Mouse (Mus musculus) frontal cortex, postnatal 10 days (tissue): Measurements from ENCODE around the gene Bhmt2.

Source experiments
- DNase-seq, 2 experiments: peaks; one replicate each; pipeline ENCODE4 v3.0.0; 2022; ENCODE audit warnings: low spot score in 2 of 2, mixed read lengths in 1 of 2

Bhmt2 gene

DNA sequence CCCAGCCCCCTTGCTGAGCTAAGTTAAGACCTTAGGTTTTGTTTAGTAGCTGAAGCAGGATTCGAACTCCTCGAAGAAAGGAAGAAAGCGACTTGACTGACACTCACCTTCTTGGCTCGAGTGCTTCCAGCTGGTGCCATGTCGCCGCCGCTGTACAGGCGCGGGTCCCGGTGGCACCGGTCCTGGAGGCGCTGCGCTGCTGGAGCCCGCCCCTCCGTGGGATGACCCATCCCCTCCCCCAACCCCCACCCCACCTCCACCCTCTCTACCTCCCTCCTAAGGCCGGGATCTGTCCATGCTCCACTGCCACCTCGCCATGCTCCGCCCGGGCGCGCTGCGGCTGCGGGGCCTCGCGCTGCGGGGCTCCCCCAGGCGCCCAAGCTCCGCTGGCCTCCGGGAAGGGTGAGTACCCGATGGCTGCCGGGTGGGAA lies at the start of gene Bhmt2, which contains the start of gene Dmgdh:
TSS of gene Bhmt2 (minus strand) at position 172 of the 431 bp plus-strand sequence.
TSS of gene Dmgdh (plus strand) at position 303 of the 431 bp plus-strand sequence.
- DNase-seq = no peak

DNA sequence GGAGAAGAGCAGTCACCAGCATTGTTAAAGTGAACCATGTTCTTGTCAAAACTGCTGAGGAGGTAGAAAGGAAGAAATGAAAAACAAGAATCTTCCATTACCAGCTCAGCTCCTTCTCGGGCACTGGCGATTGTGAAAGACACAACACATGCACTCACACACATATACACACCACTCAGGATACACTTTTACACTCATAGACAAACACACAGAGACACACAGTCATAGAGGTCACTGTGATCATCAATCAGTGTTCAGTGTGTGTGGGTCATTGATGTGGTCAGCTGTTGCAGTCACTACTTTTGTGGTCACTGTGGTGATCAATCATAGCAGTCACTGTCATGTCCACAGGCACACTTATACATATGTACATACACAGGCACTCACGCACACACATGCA lies 49.4 kb upstream of the Bhmt2 start:
- DNase-seq = no peak

DNA sequence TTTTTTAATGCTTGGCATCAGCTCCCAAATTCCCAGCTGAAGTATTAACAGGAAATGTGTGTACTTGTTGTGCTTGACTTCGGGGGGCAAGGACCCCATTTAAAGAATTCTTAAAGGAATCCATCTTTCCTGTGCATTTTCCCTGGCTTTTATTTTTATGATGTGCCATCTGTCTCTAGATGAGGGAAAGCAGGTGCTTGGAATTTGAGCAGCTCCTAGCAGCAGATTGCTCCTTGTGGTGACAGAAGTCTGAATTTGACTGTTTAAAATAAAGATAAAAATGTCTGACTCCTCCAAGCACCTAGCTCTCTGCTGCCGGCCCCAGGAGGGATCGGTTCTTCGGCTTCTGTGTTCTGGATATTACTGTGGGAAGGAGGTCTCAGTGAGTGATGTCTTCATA lies 47.8 kb upstream of the Bhmt2 start:
- no peak for DNase-seq

DNA sequence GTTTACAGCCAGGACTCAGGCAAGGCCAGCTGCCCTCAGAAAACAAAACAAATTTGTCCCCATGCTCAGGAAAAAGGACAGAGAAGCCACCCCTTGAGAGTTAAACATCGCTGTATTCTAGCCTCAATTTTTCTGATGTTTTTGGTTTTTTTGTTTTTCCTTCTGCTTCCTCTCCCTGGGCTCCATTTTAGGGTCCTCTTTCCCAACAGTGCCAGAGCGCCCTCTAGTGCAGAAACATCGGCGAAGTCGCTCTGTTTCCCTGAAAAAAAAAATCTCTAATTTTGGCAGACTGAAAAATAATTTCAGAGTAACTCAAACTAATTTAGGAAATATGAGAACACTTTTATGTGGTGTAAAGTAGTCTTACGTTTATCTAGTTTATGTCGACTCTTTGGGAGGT lies 44.8 kb upstream of the Bhmt2 start:
- peak in 1 of 2 experiments; percentile 57 for DNase-seq

DNA sequence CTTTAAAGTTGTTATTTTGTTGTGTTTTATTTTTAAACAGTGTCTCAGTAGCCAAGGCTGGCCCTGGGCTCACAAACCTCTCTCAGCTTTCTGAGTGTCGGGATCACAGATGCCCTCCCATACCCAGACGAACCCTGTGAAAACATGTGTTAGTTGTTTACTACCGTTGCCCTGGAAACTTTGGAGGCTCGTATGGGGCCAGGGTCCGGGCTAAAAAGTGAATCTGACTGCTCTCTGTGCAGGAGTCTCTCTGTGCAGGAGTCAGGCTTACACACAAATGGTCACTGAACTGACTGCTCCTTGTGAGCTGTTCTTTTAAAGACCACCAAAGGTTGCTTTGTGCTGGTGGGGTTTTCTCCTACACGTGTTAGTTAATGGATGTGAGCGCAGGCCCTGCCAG lies 43.0 kb upstream of the Bhmt2 start:
- no peak for DNase-seq

DNA sequence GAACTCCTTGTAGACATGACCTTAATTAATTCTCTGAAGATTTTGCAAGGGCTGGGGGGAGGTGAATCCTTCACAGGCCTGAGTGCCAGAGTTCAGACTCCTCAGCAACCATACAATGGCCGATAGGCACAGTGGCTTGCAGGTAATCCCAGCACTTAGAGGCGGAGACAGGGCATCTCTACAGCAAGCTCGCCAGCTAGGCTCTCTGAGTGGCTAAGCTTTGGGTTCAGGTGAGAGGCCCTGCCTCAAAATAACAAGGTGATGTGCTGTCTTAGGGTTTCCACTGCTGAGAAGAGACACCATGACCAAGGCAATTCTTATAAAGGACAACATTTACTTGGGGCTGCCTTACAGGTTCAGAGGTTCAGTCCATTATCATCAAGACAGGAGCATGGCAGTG lies 39.7 kb upstream of the Bhmt2 start:
- DNase-seq = no peak

DNA sequence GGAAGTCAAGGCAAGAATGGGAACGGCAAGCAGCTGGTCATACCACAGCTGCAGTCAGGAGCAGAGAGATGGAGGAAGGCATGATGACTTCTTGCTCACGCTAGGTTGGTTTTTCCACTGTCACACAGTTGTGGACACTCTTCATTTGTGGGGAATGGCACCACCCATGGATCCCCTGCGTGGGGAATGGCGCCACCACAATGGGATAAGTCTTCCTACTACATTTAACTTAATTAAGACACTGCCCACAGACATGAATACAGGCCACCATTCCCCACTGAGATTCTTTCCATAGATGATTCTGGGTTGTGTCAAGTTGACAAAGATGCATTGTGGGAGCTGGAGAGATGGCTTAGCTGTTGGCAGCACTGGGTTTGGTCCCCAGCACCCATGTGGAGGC lies 38.3 kb upstream of the Bhmt2 start:
- DNase-seq = no peak

DNA sequence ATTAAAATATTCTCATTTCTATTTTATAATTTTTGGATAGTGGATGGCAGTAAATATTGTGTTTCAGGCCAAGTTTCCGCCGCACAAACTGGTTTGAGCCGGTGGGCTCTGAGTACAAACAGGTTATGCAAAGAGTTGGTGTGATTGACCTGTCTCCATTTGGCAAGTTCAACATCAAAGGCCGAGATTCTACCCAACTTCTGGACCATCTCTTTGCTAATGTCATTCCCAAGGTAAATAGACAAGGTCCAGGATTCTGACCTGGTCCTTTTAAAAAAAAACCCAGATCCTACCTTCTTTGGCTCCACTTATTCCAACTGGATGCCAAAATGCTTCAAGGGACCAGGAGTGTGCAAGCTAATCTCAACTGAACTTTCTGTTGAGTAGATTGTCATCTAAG lies 37.1 kb upstream of the Bhmt2 start:
- DNase-seq = no peak

DNA sequence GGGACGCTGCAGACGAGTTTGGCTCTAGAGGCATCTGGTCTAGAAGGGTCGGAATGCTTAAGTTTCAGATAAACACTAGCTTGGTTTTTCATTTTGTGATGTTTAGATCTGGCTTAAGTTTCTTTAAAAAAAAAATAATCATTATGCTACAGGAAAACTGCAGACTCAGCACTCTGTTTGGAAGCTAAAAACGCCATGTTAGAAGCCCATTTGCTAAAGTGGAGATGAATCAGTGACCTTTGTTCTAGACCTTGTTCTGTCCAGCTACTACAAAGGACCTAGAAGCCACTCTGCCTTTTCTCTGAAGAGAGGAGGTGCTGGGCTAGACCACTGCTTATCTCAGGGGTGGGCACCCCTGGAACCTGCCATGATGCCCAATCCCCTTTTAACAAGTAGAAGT lies 36.2 kb upstream of the Bhmt2 start:
- DNase-seq = no peak

DNA sequence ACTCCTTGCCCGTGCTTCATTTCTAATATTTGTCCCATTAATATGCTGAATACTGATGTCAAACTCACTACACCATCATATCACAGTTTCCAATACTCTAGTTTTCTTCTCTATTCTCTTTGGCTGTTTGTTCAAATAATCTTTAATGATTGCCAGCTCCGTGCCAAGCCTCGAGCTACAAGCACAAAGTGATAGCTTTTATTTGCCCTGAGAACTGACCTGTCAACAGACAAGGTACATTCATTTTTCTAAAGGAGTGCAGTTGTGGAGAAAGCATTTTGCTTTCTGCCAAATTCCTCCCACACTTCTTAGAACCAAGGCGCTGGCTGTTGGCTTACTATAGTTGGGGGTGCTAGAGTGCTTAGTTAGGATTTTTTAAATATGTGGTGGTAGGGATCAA lies 33.2 kb upstream of the Bhmt2 start:
- DNase-seq = no peak

DNA sequence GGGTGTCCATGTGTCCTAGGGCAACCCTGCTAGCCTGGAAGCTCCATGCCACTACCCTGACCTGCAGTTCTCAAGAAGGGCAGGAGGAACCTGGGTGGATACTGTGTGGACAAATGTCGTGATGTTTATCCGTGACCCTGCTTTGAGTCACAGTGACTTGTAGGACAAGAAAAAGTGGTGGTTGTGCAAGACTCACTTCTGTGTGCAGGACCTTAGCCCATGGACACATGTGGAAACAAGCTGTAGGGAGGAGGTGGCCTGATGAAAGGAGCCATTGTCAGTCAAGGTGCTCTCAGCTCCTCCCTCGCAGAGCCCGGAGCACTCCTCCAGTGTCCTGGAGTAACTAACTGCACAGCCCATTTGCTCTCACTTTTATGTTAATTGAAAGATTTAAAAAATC lies 31.6 kb upstream of the Bhmt2 start:
- no peak for DNase-seq

DNA sequence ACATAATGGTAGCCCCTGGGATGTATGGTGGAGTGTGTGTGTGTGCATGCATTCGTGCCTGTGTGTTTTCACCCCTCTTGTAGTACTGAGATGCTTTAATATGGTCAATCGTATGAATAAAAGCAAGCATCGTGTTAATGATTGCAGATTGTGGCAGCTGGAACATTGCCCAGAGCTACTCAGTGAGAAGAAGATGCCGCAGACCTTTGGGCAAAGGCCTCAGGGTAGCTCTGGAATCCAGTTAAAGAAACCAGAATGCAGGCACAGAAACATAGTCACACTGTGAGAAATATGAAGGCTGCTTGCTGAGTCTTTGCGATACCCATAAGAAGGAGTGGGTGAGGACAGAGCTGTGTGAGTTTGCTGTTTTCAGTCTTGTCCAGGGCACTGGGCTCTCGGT lies 24.8 kb upstream of the Bhmt2 start:
- no peak for DNase-seq

DNA sequence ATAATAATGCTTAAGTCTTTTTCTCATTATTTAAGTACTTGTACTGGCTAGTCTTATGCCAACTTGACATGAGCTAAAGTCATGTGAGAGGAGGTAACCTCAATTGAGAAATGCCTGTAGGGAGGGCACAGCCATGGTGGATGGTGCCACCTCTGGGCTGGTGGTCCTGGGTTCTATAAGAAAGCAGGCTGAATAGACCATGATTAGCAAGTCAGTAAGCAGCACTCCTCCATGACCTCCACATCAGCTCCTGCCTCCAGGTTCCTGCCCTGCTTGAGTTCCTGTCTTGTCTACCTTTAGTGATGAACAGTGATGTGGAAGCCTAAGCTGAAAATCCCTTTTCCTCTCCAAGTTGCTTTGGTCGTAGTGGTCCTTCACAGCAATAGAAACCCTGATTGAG lies 16.7 kb upstream of the Bhmt2 start:
- no peak for DNase-seq

DNA sequence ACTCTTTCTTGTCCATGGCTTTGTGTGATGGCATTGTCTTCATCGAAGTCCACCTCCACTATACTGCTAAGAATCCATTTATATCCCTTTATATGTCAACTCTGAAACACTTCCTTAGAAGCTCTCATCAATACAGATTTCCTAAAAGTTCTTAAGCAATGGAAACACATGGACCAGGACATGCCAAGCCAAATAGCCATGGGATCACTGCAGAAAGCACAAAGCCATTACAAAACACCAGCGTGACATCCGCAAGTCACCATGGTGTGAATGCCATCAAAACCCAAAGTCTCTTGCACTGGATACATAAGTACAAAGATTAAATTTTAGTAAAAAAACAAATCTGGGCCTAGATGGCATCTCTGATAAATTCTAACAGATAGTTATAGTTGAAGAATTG lies 15.5 kb upstream of the Bhmt2 start:
- no peak for DNase-seq

DNA sequence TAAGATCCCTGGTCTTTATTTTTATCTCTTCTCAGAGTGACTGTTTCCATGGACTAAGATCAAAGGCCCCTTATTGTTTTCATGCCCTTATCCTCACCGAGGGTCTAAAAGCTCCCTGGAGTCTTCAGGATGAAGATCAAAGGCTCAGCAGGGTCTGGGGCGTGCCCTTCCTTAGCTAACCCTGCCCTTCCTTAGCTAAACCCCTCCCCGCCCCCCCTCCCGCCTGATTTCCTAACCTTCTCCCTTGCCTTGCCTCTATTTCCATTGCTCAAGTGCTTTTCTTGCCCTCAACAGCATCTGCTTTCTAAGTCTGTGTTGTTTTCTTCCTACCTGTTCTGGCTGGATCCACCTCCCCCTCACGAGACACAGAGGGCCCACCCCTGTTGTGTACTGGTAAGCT lies 13.2 kb upstream of the Bhmt2 start:
- DNase-seq = no peak

DNA sequence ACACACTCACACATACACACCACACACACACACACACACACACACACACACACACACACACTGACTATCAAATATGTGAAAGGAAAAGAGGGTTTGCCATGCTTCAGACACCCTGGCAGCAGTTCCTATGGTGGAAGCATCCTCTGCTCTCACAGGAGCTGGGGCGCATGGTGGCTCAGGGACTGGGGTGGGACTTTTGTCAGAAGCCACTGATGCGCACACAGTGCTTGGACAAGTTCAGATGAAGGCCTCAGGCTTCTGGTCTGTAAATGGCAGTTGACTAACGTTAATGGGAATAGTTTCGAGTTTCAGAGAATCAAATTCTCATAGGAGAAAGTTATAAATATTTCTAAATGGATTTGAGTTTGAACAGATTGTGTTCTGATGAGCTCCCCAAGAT lies 11.1 kb upstream of the Bhmt2 start:
- no peak for DNase-seq

DNA sequence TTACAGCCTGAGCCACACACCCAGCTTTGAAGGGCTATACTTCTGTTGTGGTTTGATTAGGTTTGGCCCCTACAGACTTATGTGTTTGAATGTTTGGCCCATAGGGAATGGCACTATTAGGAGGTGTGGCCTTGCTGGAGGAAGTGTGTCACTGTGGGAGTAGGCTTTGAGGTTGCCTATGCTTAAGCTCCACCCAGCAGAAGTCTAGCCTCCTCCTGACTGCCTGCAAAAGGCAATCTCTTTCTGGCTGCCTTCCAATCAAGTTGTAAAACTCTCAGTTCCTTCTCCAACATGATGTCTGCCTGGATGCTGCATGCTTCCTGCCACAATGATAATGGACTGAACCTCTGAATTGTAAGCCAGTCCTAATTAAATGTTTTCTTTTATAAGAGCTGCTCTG lies 9.2 kb upstream of the Bhmt2 start:
- DNase-seq = no peak

DNA sequence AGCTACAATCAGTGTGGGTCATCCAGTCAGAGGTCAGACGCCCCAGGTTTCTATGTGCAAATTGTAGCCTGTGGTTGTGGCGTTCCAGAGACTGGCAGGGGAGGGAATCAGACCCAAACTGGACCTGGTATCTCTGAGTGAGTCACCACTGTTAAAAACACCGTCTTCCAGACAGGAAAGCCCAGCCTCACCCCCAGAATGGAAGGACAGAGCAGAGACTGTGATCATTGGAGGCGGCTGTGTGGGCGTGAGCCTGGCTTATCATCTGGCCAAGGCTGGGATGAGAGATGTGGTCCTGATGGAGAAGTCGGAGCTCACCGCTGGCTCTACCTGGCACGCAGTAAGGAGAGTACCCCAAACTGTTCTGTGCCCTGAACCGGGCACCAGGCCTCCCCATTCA lies 2.8 kb upstream of the Bhmt2 start:
- DNase-seq = no peak

DNA sequence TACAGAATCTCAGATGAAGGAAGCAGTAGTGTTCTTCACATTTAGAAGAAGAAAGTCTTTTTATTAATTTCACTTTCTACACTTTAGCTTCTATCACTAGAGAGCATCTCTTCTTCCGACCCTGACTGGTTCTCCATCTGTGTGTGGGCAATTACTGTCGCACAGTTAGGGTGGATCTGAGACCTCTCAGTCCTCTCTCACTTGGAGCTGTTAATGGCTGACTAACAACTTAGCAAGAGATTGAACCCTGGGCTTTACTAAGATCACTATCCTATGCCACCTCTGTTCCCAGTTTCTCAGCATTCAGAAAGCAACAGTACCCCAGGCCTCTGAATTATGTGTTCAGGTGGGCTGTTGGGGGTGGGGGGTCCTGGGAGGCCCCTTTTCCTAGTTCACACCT lies 806 bp downstream of the Bhmt2 start:
- no peak for DNase-seq

DNA sequence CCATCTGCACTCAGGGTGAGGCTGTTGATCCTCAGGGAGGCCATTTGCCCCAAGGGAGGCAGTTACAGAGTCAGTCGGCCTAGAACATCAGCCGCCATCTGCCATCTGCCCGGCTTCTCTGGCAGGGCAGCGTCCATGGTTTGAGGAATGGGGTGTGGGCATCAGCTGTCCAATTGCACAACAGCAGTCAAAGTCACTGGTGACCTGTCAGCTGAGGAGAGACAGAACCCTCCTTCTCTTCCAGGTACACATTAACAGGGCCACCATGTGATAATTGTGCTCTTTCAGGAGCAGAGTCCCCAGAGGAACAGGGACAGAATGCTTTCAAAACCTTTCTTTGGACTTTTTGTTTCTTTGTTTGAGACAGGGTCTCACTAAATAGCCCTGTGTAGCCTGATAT lies 1.7 kb downstream of the Bhmt2 start:
- no peak for DNase-seq

DNA sequence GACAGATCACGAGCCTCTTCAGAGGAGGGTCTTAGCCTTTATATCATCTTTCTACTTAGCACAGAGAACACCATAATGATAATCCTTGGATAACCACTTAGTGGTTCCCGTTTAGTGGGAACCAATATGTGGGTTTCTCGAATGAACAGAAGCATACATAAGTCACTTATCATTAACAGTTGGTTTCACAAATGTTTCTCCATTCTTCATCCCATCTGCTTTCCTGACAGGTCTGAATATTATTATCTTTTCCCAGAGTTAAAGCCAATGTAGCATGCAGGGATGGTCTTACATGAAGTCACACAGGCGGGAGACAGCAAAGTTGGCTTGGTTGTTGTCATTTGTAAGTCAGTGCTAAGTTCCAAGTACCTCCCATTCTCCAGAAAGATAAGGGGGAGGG lies 6.5 kb downstream of the Bhmt2 start:
- DNase-seq = no peak

DNA sequence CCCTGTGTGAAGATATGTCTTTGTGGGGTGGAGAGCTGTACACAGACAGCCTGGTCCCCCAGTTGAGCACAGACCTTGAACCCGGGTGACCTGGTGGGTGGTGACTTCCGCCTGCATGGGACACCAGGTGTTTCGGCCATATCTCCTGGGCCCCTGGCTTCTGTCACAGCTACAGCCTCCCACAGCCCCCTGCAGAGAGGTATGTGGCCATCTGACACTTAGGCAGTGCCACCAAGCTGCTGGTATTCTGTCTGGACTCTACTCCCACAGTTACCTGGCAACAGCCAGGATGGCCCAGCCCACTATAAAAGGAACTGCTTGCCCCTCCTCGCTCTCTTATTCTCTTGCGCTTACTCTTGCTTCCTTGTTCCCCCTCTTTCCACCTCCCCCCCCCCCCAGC lies 16.2 kb downstream of the Bhmt2 start:
- DNase-seq = no peak

DNA sequence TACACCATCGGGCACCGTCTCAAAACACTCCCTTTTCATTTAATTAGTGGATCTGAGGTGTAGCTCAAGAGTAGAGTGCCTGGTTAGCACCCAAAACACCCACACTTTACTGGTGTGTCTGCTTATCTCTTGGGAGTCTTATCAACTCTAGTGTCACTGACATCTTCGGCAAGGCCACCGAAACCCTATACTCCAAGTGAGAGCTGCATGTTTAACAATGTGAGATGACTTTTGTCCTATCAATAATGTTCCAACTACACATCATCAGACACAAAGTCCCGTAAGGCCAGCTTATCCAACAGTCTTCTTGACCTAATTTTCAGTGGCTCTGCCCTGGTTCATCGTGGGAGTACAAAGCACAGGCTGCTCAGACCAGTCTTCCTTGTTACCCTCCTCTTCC lies 20.7 kb downstream of the Bhmt2 start:
- DNase-seq = no peak

DNA sequence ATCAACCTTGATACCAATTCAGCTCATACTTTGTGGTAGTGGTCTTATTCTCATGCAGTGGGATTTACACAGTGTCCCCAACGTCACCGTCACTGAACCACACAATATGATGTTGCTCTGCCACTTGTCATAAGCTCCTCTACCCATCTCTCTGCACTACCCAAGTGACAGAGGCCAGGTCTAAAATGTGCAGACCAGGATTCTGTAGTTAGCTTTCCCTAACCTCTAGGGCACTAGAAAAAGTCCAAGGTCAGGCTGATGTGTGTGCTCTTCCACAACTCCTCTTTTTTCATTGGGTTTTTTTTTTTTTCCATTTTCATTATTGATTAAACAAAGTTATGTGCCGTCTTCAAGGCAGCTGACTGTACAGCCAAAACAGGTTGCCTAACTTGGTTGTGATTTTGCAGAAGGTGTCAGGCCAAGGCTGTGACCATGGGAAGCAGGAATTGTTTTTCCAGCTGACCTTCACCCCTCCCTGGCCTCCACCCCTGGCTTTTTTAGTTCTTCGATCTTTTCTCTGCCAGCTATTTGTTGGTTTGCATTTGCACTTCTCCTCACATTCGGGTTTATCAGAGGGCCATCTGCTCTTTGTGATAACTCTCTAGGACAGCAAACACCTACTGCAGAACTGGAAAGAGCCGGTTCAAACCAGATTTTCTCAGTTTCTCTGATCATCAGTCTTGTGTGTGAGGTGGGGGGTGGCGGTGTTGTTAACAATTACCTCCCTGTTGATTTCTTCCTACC lies 25.5 kb downstream of the Bhmt2 start:
- DNase-seq = no peak
